Mouse (Mus musculus) spleen, postnatal 14 days (tissue): ENCODE data around the gene Ncl.
"Not testable (repeated sequence)": the region's sequence is repeated elsewhere in the genome, so short reads cannot be mapped to it uniquely, and the experiment has no call there.

Experiments used
- DNase-seq, 2 experiments: peaks; one replicate each; pipeline ENCODE4 v3.0.0; 2021 to 2022; ENCODE audit warnings: low spot score in 2 of 2

Ncl gene

GRCm38 (mm10) chr1:86359798-86360179, 589 bp upstream of the Ncl start:
- peak in 1 of 2 experiments; percentile 19 for DNase-seq

GRCm38 (mm10) chr1:86358229-86358905, 833 bp downstream of the Ncl start:
- DNase-seq: no peak

DNA sequence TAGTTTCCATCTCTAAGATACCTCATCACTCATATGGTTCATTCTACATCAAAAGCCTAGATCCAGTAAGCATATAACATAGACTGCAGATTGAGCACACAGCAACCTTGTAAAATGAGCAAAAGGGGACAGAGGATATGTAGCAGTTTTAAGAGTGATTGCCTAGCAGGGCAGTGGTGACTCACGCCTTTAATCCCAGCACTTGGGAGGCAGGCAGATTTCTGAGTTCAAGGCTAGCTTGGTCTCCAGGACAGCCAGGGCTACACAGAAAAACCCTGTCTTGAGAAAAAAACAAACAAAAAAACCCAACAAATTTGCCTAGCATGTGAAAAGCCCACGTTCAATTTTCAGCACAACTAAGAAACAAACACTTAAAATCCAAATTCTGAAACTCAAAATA, 5.0 kb downstream of the Ncl start:
- no peak for DNase-seq

DNA sequence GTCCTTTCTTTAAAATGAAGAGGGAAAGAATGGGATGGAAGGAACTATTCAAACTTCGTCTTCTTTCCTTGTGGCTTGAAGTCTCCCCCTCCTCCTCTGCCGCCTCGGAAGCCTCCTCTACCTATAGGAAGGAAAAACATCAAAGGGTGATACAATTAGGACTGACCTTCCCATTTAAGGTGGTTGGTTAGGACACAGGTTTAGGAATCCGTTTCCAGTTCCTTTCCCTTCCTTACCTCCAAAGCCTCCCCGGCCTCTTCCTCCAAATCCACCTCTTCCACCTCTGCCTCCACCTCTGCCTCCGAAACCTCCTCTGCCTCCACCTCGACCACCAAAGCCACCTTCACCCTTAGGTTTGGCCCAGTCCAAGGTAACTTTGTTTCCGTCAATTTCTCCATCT, 8.6 kb downstream of the Ncl start:
- DNase-seq: no peak

DNA sequence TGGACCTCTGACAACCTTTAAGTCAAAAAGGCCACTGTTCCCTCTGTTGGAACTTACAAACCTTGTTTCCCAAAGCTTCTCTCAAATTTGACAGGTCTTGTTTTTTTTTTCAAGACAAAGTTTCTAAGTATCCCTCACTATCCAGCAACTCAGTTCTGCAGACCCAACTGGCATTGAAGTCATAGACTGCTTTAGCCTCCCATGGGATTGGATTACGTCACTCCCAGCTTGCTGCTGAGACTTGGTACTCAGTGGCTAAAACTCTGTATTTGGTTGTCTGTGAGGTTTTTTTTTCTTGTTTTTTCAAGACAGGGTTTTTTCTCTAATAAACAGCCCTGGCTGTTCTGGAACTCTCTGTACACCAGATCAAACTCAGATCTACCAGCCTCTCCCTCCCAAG, 9.5 kb downstream of the Ncl start:
- no peak for DNase-seq

- no peak for DNase-seq
These were observed 10.0 kb downstream of the Ncl start for GRCm38 (mm10) chr1:86349201-86349600.

DNA sequence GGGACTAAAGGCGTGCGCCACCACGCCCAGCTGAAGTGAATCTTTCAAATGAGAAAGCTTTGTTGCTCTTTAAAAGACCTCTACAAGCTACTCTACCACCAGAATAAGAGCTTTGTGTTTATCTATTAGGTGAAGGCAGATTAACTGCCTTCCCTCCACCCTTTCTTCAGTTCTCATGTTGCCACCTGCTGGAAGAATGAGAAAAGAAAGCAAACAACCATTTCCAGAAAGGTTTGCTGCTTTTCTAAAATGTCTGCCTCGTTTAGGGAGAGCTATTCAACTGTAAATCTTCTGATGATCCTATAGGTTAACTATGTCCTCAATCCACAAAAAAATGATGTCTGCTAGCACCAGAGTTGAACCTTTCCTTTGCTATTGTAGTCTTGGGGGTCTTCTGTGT, 10.4 kb downstream of the Ncl start:
- DNase-seq: no peak

DNA sequence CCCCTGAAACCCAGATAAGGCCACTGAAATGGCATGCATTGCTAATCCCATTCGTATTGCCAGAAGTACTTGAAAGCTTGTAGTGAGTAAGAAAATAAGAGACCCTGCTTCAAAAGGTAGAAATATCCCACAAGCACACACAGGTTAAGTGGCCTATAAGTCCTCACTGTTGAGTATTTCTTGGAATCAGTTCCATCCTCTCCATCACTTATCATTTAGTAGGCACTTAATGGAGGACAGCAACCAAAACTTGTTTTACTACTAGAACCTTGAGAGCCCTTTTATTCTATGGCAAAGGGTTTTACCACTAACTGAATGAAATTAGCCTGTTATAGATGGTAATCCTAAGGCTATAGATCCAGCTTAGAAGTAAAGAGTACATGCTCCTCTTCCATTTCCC, 11.1 kb downstream of the Ncl start:
- DNase-seq: no peak

DNA sequence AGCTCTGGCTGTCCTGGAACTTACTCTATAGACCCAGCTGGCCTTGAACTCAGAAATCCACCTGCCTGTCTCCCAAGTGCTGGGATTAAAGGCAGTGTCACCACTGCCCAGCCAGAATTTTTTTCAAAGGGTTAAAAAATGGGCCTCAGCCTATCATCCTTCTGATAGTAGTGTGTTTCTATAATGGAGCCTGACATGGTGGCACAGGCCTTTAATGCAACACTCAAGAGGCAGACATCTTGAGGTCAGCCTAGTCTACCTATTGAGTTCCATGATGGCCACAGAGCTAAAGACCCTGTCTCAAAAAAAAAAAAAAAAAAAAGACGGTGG, 11.5 kb downstream of the Ncl start:
- no peak for DNase-seq

DNA sequence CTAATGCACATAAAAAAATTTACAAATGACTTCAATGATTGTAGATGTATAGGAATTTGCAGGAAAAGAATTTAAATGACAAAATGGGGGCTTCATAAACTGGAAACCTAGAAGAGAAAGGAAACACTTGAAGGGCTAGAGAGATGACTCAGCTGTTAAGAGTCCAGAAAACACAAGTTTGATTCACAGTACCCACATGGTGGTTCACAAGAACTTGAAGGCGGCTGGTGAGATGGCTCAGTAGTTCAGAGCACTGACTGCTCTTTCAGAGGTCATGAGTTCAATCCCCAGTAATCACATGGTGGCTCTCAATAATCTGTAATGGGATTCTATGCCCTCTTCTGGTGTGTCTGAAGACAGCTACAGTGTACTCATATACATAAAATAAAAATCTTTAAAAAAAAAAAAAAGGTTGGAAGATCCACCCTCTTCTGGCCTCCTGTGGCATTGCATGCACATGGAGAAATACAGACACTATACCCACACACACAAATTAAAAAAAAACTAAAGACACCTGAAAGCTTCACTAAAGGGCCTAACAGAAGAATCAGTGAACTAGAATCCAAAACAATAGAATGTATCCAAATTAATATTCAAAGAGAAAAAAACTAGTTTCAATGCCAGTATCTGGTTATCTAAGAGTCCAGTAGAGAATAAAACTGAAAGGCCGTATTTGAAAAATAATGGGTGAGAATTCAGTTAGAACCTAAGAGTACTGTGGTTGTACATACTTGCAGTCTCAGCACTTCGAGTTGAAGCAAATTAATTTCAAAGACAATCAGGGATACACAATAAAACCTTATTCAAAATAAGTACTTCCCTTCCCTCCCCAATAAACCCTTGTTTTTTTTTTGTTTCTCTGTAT, 12.1 kb downstream of the Ncl start:
- no peak for DNase-seq

DNA sequence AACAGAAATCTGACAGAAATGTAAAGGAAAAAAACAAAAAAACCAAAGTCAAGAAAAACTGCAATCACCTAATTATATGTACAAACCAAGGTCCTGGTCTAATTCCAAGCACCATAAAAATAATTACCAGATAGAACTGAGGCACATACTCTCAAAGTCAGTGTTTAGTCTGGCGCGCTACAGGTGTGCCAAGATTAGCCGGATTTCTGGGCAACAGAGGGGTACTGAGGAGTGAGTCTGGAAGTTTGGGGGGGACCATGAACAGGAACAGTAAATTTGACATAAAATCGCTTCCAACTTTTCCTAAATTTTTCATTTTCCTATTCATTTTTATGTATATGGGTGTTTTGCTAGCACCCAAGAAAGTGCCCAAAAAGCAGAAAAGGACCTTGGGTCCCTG, 13.2 kb downstream of the Ncl start:
- DNase-seq: no peak

GRCm38 (mm10) chr1:86345069-86345468, 14.1 kb downstream of the Ncl start:
- DNase-seq: no peak

DNA sequence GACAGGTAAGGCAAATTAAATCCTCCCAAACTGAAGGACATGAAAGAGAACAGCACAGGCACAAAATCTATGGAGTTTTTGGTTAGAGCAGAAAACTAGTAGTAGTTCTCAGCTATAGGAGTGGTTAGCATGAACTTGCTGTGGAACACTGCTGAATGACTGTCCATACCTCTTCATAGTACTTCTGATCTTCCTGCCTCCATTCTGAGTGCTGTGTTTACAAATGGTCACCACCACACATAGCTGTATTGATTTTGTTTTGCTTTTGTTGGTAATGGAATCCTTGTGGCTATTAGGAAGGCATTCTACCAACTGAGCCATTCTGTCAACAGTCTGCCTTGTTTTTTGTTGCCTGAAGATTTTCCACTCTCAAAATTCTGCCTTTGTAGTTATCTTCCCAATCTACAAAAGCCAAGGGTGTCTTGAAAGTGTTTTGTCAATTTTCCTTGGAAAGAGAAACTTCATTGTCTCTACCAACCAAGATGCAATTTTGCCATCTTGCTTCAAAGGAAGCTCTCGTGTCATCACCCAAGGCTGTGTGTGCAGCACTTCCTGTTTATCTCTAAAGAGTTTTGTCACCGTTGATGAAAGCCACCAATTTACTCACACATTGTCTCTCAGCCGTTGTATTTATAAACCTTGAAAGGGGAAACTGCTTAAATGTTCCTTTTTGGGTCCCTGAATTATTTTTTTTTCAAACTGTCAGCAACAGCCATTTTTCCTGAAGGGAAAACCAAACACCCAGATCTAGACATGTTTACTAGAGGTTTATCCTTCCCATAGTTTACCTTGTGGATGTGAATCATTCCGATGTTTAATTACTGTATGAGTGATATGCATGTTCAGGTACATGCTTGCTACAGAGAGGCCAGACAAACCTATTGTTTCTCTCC, 15.0 kb downstream of the Ncl start:
- DNase-seq: no peak

GRCm38 (mm10) chr1:86343087-86343645, 16.0 kb downstream of the Ncl start:
- no peak for DNase-seq

GRCm38 (mm10) chr1:86342371-86342770, 16.8 kb downstream of the Ncl start:
- DNase-seq: no peak

GRCm38 (mm10) chr1:86341096-86341495, 18.1 kb downstream of the Ncl start:
- not testable (repeated sequence) for DNase-seq

- peak; percentile 44 to 77 for DNase-seq
These were observed 19.9 kb downstream of the Ncl start for GRCm38 (mm10) chr1:86339156-86339812.

GRCm38 (mm10) chr1:86336330-86336729, 22.9 kb downstream of the Ncl start:
- no peak for DNase-seq

DNA sequence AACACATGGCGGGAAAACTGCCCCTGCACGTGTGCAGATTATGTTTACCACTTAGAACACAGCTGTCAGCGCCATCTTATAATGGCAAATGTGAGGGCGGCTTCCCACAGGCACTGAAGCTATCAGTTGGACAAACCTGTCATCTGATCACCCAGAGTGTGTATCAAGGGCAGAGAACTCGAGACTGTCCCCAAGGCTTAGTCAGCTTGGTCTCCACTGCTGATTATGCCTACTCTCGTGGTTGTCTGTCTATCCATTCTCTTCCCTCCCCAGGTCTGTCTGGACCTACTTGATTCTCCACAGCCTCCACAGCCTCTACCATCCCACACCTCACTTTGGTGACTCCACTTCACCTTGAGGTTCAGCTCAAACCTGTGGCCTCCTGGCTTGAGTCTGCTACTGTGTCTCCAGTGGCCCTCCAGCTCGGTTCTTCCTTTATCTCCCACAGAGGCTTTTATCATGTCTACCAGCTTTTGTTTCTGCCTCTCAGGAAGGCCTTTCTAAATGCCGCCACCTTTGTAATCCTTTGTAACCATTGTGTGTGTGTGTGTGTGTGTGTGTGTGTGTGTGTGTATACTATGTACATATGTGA, 38.3 kb downstream of the Ncl start:
- no peak for DNase-seq

DNA sequence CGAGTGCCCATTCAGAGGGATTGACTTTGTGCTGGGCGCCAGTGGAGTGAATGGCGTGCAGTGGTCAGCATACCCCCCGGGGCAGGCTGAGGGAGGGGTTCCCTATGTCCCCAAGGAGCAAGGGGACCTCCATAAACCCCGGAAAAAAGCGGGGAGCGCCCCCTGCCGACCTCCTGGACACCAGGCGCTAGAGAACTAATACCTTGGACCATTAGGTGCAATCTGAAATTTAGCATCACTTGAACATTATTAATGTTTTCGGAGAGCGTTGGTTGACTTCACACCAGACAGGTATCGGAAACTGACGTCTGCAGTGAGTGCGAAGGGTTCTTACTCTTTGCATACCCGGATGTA, 45.5 kb downstream of the Ncl start:
- peak in 1 of 2 experiments; percentile 46 for DNase-seq

DNA sequence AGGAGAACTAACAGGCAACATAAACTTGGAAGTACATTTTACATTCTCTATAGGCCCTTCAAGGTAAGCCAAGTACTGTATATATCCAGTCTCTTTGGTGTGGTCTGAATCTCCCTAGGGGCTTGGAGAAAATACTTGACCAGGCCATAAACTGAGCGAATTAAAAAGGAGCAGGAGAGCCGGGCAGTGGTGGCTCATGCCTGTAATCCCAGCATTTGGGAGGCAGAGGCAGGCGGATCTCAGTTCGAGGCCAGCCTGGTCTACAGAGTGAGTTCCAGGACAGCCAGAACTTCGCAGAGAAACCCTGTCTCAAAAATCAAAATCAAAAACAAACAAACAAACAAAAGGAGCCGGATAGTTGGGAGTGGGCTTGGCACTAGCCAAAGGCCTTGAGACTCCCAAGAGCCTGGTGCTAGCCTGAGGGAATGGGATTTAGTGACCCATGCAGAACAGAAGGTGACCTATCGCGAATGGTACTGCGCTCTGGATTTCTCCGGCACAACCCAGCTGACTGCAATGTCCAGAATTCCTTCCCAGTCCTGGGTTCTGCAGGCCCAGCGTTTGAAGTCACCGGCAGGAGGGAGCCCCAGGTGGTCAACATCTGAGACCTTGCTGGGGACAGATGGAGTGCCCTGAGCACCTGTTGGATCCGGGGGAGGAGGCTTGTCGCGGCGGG, 46.0 kb downstream of the Ncl start:
- DNase-seq: no peak
